Mouse (Mus musculus) liver, adult 2 months (tissue): ENCODE measurements around the gene Pphln1. TPM values are rescaled to one million over a fixed set of nuclear protein-coding genes. Genes with fewer than 3 reads are reported as not detected.

ENCODE experiments used
- DNase-seq: peaks from one replicate; pipeline ENCODE4 v3.0.0-alpha.2; 2011; ENCODE audit warnings: low read depth, low spot score; ENCODE audit errors: extremely low read depth
- H3K27ac ChIP-seq: fragments of 200-500 bp; replicated peaks from 2 replicates; pipeline ENCODE4 v1.5.1; 2012; ENCODE audit warnings: low read depth, mild to moderate bottlenecking, control low read depth, inconsistent platforms, low read length; ENCODE audit not compliant: insufficient read depth
- H3K27me3 ChIP-seq: fragments of 200-500 bp; 2 replicates; pipeline ENCODE4 v1.6.1; 2012; ENCODE audit warnings: mild to moderate bottlenecking, moderate library complexity, low read length, inconsistent platforms; ENCODE audit not compliant: control insufficient read depth, insufficient read depth
- H3K36me3 ChIP-seq: fragments of 200-500 bp; 2 replicates; pipeline ENCODE4 v1.6.1; 2012; ENCODE audit warnings: low read length, inconsistent platforms; ENCODE audit not compliant: control insufficient read depth, insufficient read depth
- H3K4me1 ChIP-seq: fragments of 200-500 bp; 2 replicates; pipeline ENCODE4 v1.6.1; 2011; ENCODE audit warnings: low read length; ENCODE audit not compliant: control insufficient read depth, insufficient read depth
- H3K4me3 ChIP-seq: fragments of 200-500 bp; 2 replicates; pipeline ENCODE4 v1.5.1; 2011; ENCODE audit warnings: low read depth, mild to moderate bottlenecking, control low read depth, low read length, moderate library complexity; ENCODE audit not compliant: insufficient read depth
- H3K79me2 ChIP-seq: fragments of 200-500 bp; 2 replicates; pipeline ENCODE4 v1.6.1; 2012; ENCODE audit warnings: inconsistent platforms, mild to moderate bottlenecking, low read length, moderate library complexity; ENCODE audit not compliant: control insufficient read depth, insufficient read depth
- H3K9ac ChIP-seq: fragments of 200-500 bp; 2 replicates; pipeline ENCODE4 v1.6.1; 2012; ENCODE audit warnings: low read depth, mild to moderate bottlenecking, control low read depth, inconsistent platforms, low read length
- CTCF ChIP-seq: fragments of 200-500 bp; IDR thresholded peaks from 2 replicates; pipeline ENCODE4 v1.5.1; 2011; ENCODE audit warnings: low read depth, low read length, control low read depth
- POLR2A ChIP-seq: fragments of 200-500 bp; IDR thresholded peaks from 2 replicates; pipeline ENCODE4 v1.6.1; 2011; ENCODE audit warnings: low read length, control low read depth; ENCODE audit not compliant: insufficient read depth; ENCODE audit errors: extremely low read depth
- WGBS: fragments of 180-500 bp; shearing (Covaris S2); methylation state at CpG from one replicate; pipeline ENCODE4 v1.1.7; 2018; 5-methylcytosine and 5-hydroxymethylcytosine counted together
- polyA plus RNA-seq: library from polyadenylated mRNA; depleted of rRNA; stranded (reverse); fragments of >200 nt; gene quantifications from 2 replicates; pipeline ENCODE4 v1.2.3, GENCODE M21; 2012
- total RNA-seq: library from RNA; depleted of rRNA; stranded (reverse); fragments of >200 nt; gene quantifications from 2 replicates; pipeline ENCODE4 v1.2.3, GENCODE M21; 2014

Pphln1 gene
- total and polyA plus RNA-seq, 2 experiments: 4.2 to 11.7 TPM

- 59% methylated on average over 5 of the region's 5 CpGs for WGBS
These were observed 40.5 kb downstream of the Pphln1 start for GRCm38 (mm10) chr15:93438663-93439062.

GRCm38 (mm10) chr15:93442271-93442670 is 44.1 kb downstream of the Pphln1 start:
- no peak overlapping the region for H3K27ac ChIP-seq
- no peak overlapping the region for H3K4me3 ChIP-seq
- H3K27me3 ChIP-seq: no peaks in the 10 kb centered on the region
- DNase-seq: peak; percentile 5
- TF ChIP-seq POLR2A: no peak
- peak; percentile 22; the same call in 1 of the 2 replicates for TF ChIP-seq CTCF
- H3K9ac ChIP-seq: no peak overlapping the region
- peaks cover 15% of the 10 kb centered on the region for H3K36me3 ChIP-seq
- H3K4me1 ChIP-seq: no peaks in the 10 kb centered on the region
- 94% methylated on average over 4 of the region's 4 CpGs for WGBS
- no peaks in the 10 kb centered on the region for H3K79me2 ChIP-seq

More at GRCm38 (mm10) chr15:93438663-93439062, 40.5 kb downstream of the Pphln1 start:
- Histone ChIP-seq H3K4me3 (no peak overlapping the region), H3K27ac (no peak overlapping the region), H3K36me3 (peaks cover 15% of the 10 kb centered on the region), H3K27me3 (no peaks in the 10 kb centered on the region), H3K9ac (no peak overlapping the region), H3K4me1 (no peaks in the 10 kb centered on the region), H3K79me2 (no peaks in the 10 kb centered on the region)
- peak; percentile 21 for DNase-seq
- peak; percentile 82 for TF ChIP-seq CTCF
- TF ChIP-seq POLR2A: no peak

GRCm38 (mm10) chr15:93443676-93444075 is 45.5 kb downstream of the Pphln1 start:
- Histone ChIP-seq H3K27ac (no peak overlapping the region), H3K36me3 (peaks cover 15% of the 10 kb centered on the region), H3K4me1 (no peaks in the 10 kb centered on the region), H3K4me3 (no peak overlapping the region), H3K79me2 (no peaks in the 10 kb centered on the region), H3K9ac (no peak overlapping the region), H3K27me3 (no peaks in the 10 kb centered on the region)
- peak; percentile 22 for DNase-seq
- no peak for TF ChIP-seq POLR2A
- TF ChIP-seq CTCF: no peak
- WGBS: 74% methylated on average over 6 of the region's 6 CpGs

- TF ChIP-seq CTCF (no peak), POLR2A (no peak)
These were observed 50.7 kb downstream of the Pphln1 start for GRCm38 (mm10) chr15:93448862-93449261.

GRCm38 (mm10) chr15:93453296-93453695 is 55.1 kb downstream of the Pphln1 start:
- no peak for TF ChIP-seq POLR2A
- no peak for TF ChIP-seq CTCF
- Histone ChIP-seq H3K36me3 (peaks cover 14% of the 10 kb centered on the region), H3K4me3 (no peak overlapping the region), H3K27ac (no peak overlapping the region), H3K27me3 (no peaks in the 10 kb centered on the region), H3K79me2 (no peaks in the 10 kb centered on the region), H3K4me1 (no peaks in the 10 kb centered on the region), H3K9ac (no peak overlapping the region)
- WGBS: 60% methylated on average over 1 of the region's 1 CpGs
- DNase-seq: peak; percentile 9

More at GRCm38 (mm10) chr15:93448862-93449261, 50.7 kb downstream of the Pphln1 start:
- no peak overlapping the region for H3K4me3 ChIP-seq
- no peak overlapping the region for H3K27ac ChIP-seq
- WGBS: 91% methylated on average over 3 of the region's 3 CpGs
- no peak for DNase-seq
- H3K4me1 ChIP-seq: no peaks in the 10 kb centered on the region
- H3K9ac ChIP-seq: no peak overlapping the region
- H3K79me2 ChIP-seq: no peaks in the 10 kb centered on the region
- H3K36me3 ChIP-seq: peaks cover 3% of the 10 kb centered on the region
- no peaks in the 10 kb centered on the region for H3K27me3 ChIP-seq

GRCm38 (mm10) chr15:93456005-93456404 is 57.9 kb downstream of the Pphln1 start:
- DNase-seq: no peak
- Histone ChIP-seq H3K4me1 (no peaks in the 10 kb centered on the region), H3K4me3 (no peak overlapping the region), H3K27ac (no peak overlapping the region), H3K27me3 (no peaks in the 10 kb centered on the region), H3K79me2 (no peaks in the 10 kb centered on the region), H3K36me3 (peaks cover 18% of the 10 kb centered on the region), H3K9ac (no peak overlapping the region)
- TF ChIP-seq POLR2A (no peak), CTCF (no peak)
